Mouse (Mus musculus): ENCODE data around the gene Kcnj3. TPM values are rescaled to one million over a fixed set of nuclear protein-coding genes. Genes with fewer than 3 reads are reported as not detected.
A peak's percentile ranks its signal among the peaks of the same experiment; 100 is the strongest.

Kcnj3 gene
- polyA plus RNA-seq, 1 experiment from 2014 or later = 9.9 TPM

DNA sequence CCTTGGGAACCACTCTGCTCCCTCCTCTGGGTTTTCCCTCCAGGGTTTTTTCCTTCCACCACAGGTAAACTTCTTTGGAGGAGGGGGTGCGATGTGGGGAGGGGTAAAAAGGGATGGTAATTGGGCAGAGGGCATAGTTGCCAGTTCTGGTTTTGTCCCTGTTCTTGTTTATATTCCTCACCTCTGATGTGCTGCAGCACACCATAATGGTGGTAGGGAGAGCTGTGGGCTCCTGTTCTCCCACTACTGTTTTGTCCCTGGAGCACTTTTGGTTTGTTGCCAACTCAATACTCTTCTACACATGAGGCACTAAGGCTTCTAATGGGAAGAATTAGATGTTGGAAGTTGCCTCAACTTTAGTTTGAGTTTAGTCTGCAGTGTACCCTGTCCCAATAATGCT, 2.2 kb downstream of the Kcnj3 start:
- WGBS = 10% methylated on average over 1 of the region's 1 CpGs
- H3K4me2 ChIP-seq (ENCODE audit: low read length) = peak overlapping the region; percentile 85
- H3K36me3 ChIP-seq (ENCODE audit: control insufficient read depth, insufficient read depth, low read length) = no peaks in the 10 kb centered on the region
- H3K27me3 ChIP-seq (ENCODE audit: control insufficient read depth, insufficient read depth, low read length) = peaks cover 14% of the 10 kb centered on the region
- peaks cover 2 to 18% of the 10 kb centered on the region in 2 experiments; a peak in 1 of 4 replicates for H3K4me1 ChIP-seq (ENCODE audit: control insufficient read depth in 2 of 2, insufficient read depth in 2 of 2, low read length in 2 of 2)
- no peak overlapping the region for H3K27ac ChIP-seq (replicated peaks in 1 of 2; ENCODE audit: control insufficient read depth in 1 of 2, insufficient read depth in 1 of 2, low read depth in 2 of 2, low read length in 2 of 2)
- ATAC-seq (ENCODE audit: insufficient number of reproducible peaks, insufficient read depth, low FRiP score, low read depth) = no peak
- H3K4me3 ChIP-seq (ENCODE audit: control insufficient read depth in 1 of 2, insufficient read depth in 1 of 2, low read depth in 1 of 2, low read length in 2 of 2) = peak overlapping the region; percentile 28 to 54; a peak in 3 of 4 replicates
- H3K9ac ChIP-seq (ENCODE audit: low read length) = peak overlapping the region; percentile 73
- no peaks in the 10 kb centered on the region for H3K9me3 ChIP-seq (ENCODE audit: control insufficient read depth, low read length)

DNA sequence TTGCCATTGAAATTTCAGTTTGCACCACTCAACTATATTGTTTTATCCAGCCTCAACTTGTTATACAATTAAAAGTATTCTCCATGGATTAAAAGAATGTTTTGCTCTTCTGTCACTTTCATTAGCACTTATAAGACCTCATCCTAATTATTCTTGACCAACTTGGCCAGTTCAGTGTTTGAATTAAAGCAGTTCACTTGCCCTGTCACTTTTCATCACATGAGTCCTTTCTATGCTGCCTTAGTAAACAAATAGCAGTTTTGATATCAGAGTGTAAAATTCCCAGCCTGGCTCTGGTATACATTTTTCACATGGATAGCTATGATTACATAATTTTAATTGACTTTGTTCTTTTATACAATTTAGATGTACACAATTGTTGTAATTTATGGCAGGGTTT, 3.4 kb downstream of the Kcnj3 start:
- peak overlapping the region; percentile 32 for H3K4me2 ChIP-seq (ENCODE audit: low read length)

DNA sequence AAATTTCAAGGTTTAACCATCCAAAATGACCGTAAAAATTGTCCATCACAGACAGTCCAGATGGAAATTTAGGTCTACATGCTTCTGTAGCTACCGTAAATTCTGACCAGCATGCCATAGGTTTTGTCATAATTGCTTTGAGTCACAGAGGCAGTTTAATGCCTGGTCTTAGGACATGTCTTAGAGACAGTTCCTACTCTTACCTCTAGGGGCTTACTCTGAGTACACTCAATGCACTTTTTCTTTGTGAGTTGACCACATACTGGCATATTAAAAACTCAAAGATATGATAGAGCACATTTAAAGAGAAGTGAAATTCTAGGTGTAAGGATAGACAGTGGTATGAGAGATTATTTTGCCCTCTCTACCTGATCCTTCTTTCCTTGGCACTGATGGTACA, 6.2 kb downstream of the Kcnj3 start:
- peaks cover 7% of the 10 kb centered on the region for H3K27me3 ChIP-seq (ENCODE audit: control insufficient read depth, insufficient read depth, low read length)
- no peaks in the 10 kb centered on the region for H3K9me3 ChIP-seq (ENCODE audit: control insufficient read depth, low read length)
- no peak overlapping the region for H3K4me3 ChIP-seq (ENCODE audit: control insufficient read depth in 1 of 2, insufficient read depth in 1 of 2, low read depth in 1 of 2, low read length in 2 of 2)
- H3K27ac ChIP-seq (replicated peaks in 1 of 2; ENCODE audit: control insufficient read depth in 1 of 2, insufficient read depth in 1 of 2, low read depth in 2 of 2, low read length in 2 of 2) = no peak overlapping the region
- H3K4me1 ChIP-seq (ENCODE audit: control insufficient read depth in 2 of 2, insufficient read depth in 2 of 2, low read length in 2 of 2) = 0 out of 4 replicates have a peak, but pooled peaks cover 0 to 6% of the 10 kb centered on the region in 2 experiments
- WGBS = 87% methylated on average over 2 of the region's 2 CpGs
- H3K4me2 ChIP-seq (ENCODE audit: low read length) = no peak overlapping the region
- no peaks in the 10 kb centered on the region for H3K36me3 ChIP-seq (ENCODE audit: control insufficient read depth, insufficient read depth, low read length)
- ATAC-seq (ENCODE audit: insufficient number of reproducible peaks, insufficient read depth, low FRiP score, low read depth) = no peak
- H3K9ac ChIP-seq (ENCODE audit: low read length) = no peak overlapping the region

More for the DNA sequence above, 3.4 kb downstream of the Kcnj3 start:
- Histone ChIP-seq H3K36me3 (ENCODE audit: control insufficient read depth, insufficient read depth, low read length) (no peaks in the 10 kb centered on the region), H3K9ac (ENCODE audit: low read length) (no peak overlapping the region), H3K4me3 (ENCODE audit: control insufficient read depth in 1 of 2, insufficient read depth in 1 of 2, low read depth in 1 of 2, low read length in 2 of 2) (peak overlapping the region in 1 of 2 experiments; percentile 6; a peak in 1 of 4 replicates), H3K27ac (replicated peaks in 1 of 2; ENCODE audit: control insufficient read depth in 1 of 2, insufficient read depth in 1 of 2, low read depth in 2 of 2, low read length in 2 of 2) (no peak overlapping the region), H3K4me1 (ENCODE audit: control insufficient read depth in 2 of 2, insufficient read depth in 2 of 2, low read length in 2 of 2) (peaks cover 2 to 18% of the 10 kb centered on the region in 2 experiments; a peak in 1 of 4 replicates), H3K27me3 (ENCODE audit: control insufficient read depth, insufficient read depth, low read length) (peaks cover 14% of the 10 kb centered on the region), H3K9me3 (ENCODE audit: control insufficient read depth, low read length) (no peaks in the 10 kb centered on the region)
- no peak for ATAC-seq (ENCODE audit: insufficient number of reproducible peaks, insufficient read depth, low FRiP score, low read depth)

DNA sequence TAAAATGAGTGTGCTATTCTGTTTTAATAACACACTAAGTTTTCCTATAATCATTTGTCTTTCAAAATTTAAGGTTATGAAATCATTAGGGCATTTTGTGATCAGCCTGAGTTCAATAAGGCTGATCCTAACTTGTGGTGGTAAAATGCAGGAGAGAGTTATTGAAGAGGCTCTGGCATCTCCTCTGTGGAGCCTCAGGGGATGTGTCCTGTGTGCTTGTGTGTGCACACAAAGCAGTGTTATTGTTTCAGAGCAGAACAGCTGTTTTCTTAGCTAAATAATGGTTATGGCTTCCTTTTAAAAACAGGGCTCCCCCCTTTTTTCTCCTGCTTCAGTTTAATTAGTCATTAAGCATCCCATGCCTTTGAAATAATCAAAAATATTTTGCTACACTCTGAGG, 11.5 kb downstream of the Kcnj3 start:
- Histone ChIP-seq H3K36me3 (ENCODE audit: control insufficient read depth, insufficient read depth, low read length) (no peaks in the 10 kb centered on the region), H3K4me3 (ENCODE audit: control insufficient read depth in 1 of 2, insufficient read depth in 1 of 2, low read depth in 1 of 2, low read length in 2 of 2) (no peak overlapping the region), H3K27ac (replicated peaks in 1 of 2; ENCODE audit: control insufficient read depth in 1 of 2, insufficient read depth in 1 of 2, low read depth in 2 of 2, low read length in 2 of 2) (no peak overlapping the region), H3K4me1 (ENCODE audit: control insufficient read depth in 2 of 2, insufficient read depth in 2 of 2, low read length in 2 of 2) (0 out of 4 replicates have a peak, but pooled peaks cover 0 to 2% of the 10 kb centered on the region in 2 experiments), H3K4me2 (ENCODE audit: low read length) (no peak overlapping the region), H3K9me3 (ENCODE audit: control insufficient read depth, low read length) (no peaks in the 10 kb centered on the region), H3K27me3 (ENCODE audit: control insufficient read depth, insufficient read depth, low read length) (no peaks in the 10 kb centered on the region), H3K9ac (ENCODE audit: low read length) (no peak overlapping the region)
- no peak for ATAC-seq (ENCODE audit: insufficient number of reproducible peaks, insufficient read depth, low FRiP score, low read depth)

DNA sequence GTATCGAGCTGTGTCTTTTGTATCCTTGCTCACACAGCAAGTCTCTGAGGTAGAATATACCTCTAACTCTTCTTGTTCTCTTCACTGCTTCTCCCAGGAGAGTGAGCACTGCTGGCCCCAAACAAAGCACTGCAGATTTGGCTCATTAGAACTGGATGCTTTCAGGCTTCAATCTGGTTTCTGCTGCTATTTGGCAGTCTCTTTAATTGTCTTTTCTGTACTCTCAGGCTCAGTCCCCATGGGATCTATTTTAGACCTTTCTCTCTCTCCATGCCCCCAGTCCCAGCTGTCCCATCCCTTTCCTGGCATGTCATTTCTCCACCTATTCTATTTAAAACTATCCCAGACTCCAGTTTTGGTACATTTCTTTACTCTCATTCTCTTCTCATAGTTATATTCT, 15.0 kb downstream of the Kcnj3 start:
- Histone ChIP-seq H3K9ac (ENCODE audit: low read length) (no peak overlapping the region), H3K4me1 (ENCODE audit: control insufficient read depth in 2 of 2, insufficient read depth in 2 of 2, low read length in 2 of 2) (0 out of 4 replicates have a peak, but pooled peaks cover 0 to 2% of the 10 kb centered on the region in 2 experiments), H3K9me3 (ENCODE audit: control insufficient read depth, low read length) (no peaks in the 10 kb centered on the region), H3K36me3 (ENCODE audit: control insufficient read depth, insufficient read depth, low read length) (no peaks in the 10 kb centered on the region), H3K4me2 (ENCODE audit: low read length) (no peak overlapping the region), H3K4me3 (ENCODE audit: control insufficient read depth in 1 of 2, insufficient read depth in 1 of 2, low read depth in 1 of 2, low read length in 2 of 2) (no peak overlapping the region), H3K27me3 (ENCODE audit: control insufficient read depth, insufficient read depth, low read length) (no peaks in the 10 kb centered on the region), H3K27ac (replicated peaks in 1 of 2; ENCODE audit: control insufficient read depth in 1 of 2, insufficient read depth in 1 of 2, low read depth in 2 of 2, low read length in 2 of 2) (no peak overlapping the region)
- WGBS = 85% methylated on average over 1 of the region's 1 CpGs
- no peak for ATAC-seq (ENCODE audit: insufficient number of reproducible peaks, insufficient read depth, low FRiP score, low read depth)

DNA sequence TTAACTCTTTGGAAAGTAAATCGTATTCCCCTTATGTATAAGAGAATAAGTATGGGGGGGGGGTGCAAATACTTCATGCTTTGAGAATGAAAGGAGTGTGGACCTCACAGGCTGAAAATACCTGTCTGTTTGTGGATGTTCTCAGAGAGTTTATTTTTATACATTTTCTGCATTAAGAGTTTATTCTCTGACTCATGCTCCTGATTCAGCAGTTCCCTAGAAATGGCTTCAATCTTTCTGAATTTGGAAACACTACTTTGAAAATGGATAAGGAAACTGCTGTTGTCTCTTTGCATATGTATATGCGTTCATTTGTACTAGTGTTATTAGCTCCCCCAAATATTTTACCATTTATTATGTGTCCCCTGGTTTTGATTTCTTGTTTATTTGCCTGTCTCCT, 23.4 kb downstream of the Kcnj3 start:
- WGBS = 84% methylated on average over 2 of the region's 2 CpGs
- Histone ChIP-seq H3K4me1 (ENCODE audit: control insufficient read depth in 2 of 2, insufficient read depth in 2 of 2, low read length in 2 of 2) (no peaks in the 10 kb centered on the region), H3K27me3 (ENCODE audit: control insufficient read depth, insufficient read depth, low read length) (no peaks in the 10 kb centered on the region), H3K4me2 (ENCODE audit: low read length) (no peak overlapping the region), H3K9ac (ENCODE audit: low read length) (no peak overlapping the region), H3K36me3 (ENCODE audit: control insufficient read depth, insufficient read depth, low read length) (no peaks in the 10 kb centered on the region), H3K27ac (replicated peaks in 1 of 2; ENCODE audit: control insufficient read depth in 1 of 2, insufficient read depth in 1 of 2, low read depth in 2 of 2, low read length in 2 of 2) (no peak overlapping the region), H3K4me3 (ENCODE audit: control insufficient read depth in 1 of 2, insufficient read depth in 1 of 2, low read depth in 1 of 2, low read length in 2 of 2) (no peak overlapping the region), H3K9me3 (ENCODE audit: control insufficient read depth, low read length) (no peaks in the 10 kb centered on the region)
- ATAC-seq (ENCODE audit: insufficient number of reproducible peaks, insufficient read depth, low FRiP score, low read depth) = no peak

DNA sequence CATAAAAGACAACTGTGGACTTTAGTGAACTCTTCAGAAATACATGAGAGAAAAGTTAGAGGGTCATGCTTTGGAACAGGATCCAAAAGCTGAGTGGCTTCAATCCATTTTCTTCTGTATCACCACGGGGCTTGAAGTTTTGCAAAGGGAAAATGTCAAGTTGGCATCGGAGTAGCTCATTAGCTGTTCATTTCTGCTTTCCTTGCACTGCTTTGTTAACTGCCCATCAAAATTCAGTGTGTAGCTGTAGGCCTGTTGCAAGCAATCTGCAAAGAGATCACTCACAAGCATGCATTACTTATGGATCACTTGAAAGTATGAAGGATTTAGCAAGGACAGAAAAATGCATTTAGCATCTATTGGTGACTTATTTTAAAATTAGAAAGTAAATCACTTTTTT, 33.4 kb downstream of the Kcnj3 start:
- H3K27me3 ChIP-seq (ENCODE audit: control insufficient read depth, insufficient read depth, low read length) = no peaks in the 10 kb centered on the region
- 70% methylated on average over 2 of the region's 2 CpGs for WGBS
- no peak for ATAC-seq (ENCODE audit: insufficient number of reproducible peaks, insufficient read depth, low FRiP score, low read depth)
- no peak overlapping the region for H3K4me3 ChIP-seq (ENCODE audit: control insufficient read depth in 1 of 2, insufficient read depth in 1 of 2, low read depth in 1 of 2, low read length in 2 of 2)
- no peak overlapping the region for H3K9ac ChIP-seq (ENCODE audit: low read length)
- no peaks in the 10 kb centered on the region for H3K4me1 ChIP-seq (ENCODE audit: control insufficient read depth in 2 of 2, insufficient read depth in 2 of 2, low read length in 2 of 2)
- no peaks in the 10 kb centered on the region for H3K9me3 ChIP-seq (ENCODE audit: control insufficient read depth, low read length)
- H3K27ac ChIP-seq (replicated peaks in 1 of 2; ENCODE audit: control insufficient read depth in 1 of 2, insufficient read depth in 1 of 2, low read depth in 2 of 2, low read length in 2 of 2) = no peak overlapping the region
- H3K4me2 ChIP-seq (ENCODE audit: low read length) = no peak overlapping the region
- H3K36me3 ChIP-seq (ENCODE audit: control insufficient read depth, insufficient read depth, low read length) = no peaks in the 10 kb centered on the region

DNA sequence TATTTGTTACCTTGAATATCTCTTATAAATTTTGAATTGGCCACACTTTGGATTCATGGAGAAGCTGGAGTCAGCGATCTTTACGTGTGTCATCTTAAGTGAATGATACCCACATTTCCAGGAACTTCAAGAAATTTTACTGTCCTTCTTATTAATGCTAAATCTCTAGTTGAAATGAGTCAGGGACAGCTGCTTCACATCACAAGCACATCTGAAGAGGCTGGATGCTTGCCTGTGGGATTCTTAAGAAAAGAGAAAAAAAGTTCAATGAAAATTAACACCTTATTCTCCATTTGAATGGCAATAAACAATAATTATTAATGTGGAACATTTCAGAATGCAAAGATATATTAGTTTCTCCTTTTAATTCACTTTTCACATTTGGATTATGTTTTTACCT, 34.2 kb downstream of the Kcnj3 start:
- H3K27me3 ChIP-seq (ENCODE audit: control insufficient read depth, insufficient read depth, low read length) = no peaks in the 10 kb centered on the region
- no peak overlapping the region for H3K4me2 ChIP-seq (ENCODE audit: low read length)
- no peaks in the 10 kb centered on the region for H3K36me3 ChIP-seq (ENCODE audit: control insufficient read depth, insufficient read depth, low read length)
- 87% methylated on average over 2 of the region's 2 CpGs for WGBS
- no peaks in the 10 kb centered on the region; a peak in 1 of 4 replicates for H3K4me1 ChIP-seq (ENCODE audit: control insufficient read depth in 2 of 2, insufficient read depth in 2 of 2, low read length in 2 of 2)
- no peak overlapping the region for H3K4me3 ChIP-seq (ENCODE audit: control insufficient read depth in 1 of 2, insufficient read depth in 1 of 2, low read depth in 1 of 2, low read length in 2 of 2)
- no peak for ATAC-seq (ENCODE audit: insufficient number of reproducible peaks, insufficient read depth, low FRiP score, low read depth)
- no peak overlapping the region for H3K27ac ChIP-seq (replicated peaks in 1 of 2; ENCODE audit: control insufficient read depth in 1 of 2, insufficient read depth in 1 of 2, low read depth in 2 of 2, low read length in 2 of 2)
- no peak overlapping the region for H3K9ac ChIP-seq (ENCODE audit: low read length)
- H3K9me3 ChIP-seq (ENCODE audit: control insufficient read depth, low read length) = no peaks in the 10 kb centered on the region

Measured in heart, embryonic 14.5 days (tissue).